Mouse (Mus musculus): ENCODE data around the gene Tmem88b.
"Not testable (repeated sequence)": the region's sequence is repeated elsewhere in the genome, so short reads cannot be mapped to it uniquely, and the experiment has no call there.

Tmem88b gene

GRCm38 (mm10) chr4:155760613-155761355 is 24.9 kb downstream of the Tmem88b start, which contains the start of gene Atad3a:
Atad3a (minus strand) TSS chr4:155761093.
- DNase-seq (ENCODE audit: low spot score in 2 of 2): peak; percentile 93 to 98

- no peak for DNase-seq (ENCODE audit: low spot score in 2 of 2)
Measured at GRCm38 (mm10) chr4:155759862-155760612, 25.6 kb downstream of the Tmem88b start.

GRCm38 (mm10) chr4:155757011-155757410 is 28.7 kb downstream of the Tmem88b start:
- DNase-seq (ENCODE audit: low spot score in 2 of 2): no peak

- no peak for DNase-seq (ENCODE audit: low spot score in 2 of 2)
Measured at GRCm38 (mm10) chr4:155746575-155747490, 38.8 kb downstream of the Tmem88b start.

- no peak for DNase-seq (ENCODE audit: low spot score in 2 of 2)
Measured at GRCm38 (mm10) chr4:155746036-155746548, 39.6 kb downstream of the Tmem88b start.

GRCm38 (mm10) chr4:155745136-155745535 is 40.5 kb downstream of the Tmem88b start:
- no peak for DNase-seq (ENCODE audit: low spot score in 2 of 2)

GRCm38 (mm10) chr4:155744474-155744873 is 41.2 kb downstream of the Tmem88b start:
- DNase-seq (ENCODE audit: low spot score in 2 of 2): no peak

GRCm38 (mm10) chr4:155742684-155743083 is 43.0 kb downstream of the Tmem88b start:
- no peak for DNase-seq (ENCODE audit: low spot score in 2 of 2)

- not testable (repeated sequence) for DNase-seq (ENCODE audit: low spot score in 2 of 2)
Measured at GRCm38 (mm10) chr4:155740681-155741080, 45.0 kb downstream of the Tmem88b start.

GRCm38 (mm10) chr4:155739741-155740636 is 45.7 kb downstream of the Tmem88b start:
- DNase-seq (ENCODE audit: low spot score in 2 of 2): peak in 1 of 2 experiments; percentile 60

GRCm38 (mm10) chr4:155739152-155739551 is 46.5 kb downstream of the Tmem88b start:
- DNase-seq (ENCODE audit: low spot score in 2 of 2): no peak

- no peak for DNase-seq (ENCODE audit: low spot score in 2 of 2)
Measured at GRCm38 (mm10) chr4:155738262-155738661, 47.4 kb downstream of the Tmem88b start.

GRCm38 (mm10) chr4:155736421-155736820 is 49.3 kb downstream of the Tmem88b start:
- no peak for DNase-seq (ENCODE audit: low spot score in 2 of 2)

GRCm38 (mm10) chr4:155735788-155736187 is 49.9 kb downstream of the Tmem88b start:
- DNase-seq (ENCODE audit: low spot score in 2 of 2): no peak

- DNase-seq (ENCODE audit: low spot score in 2 of 2): peak in 1 of 2 experiments; percentile 68
Measured at GRCm38 (mm10) chr4:155734951-155735702, 50.5 kb downstream of the Tmem88b start.

- DNase-seq (ENCODE audit: low spot score in 2 of 2): peak; percentile 82 to 92
Measured at GRCm38 (mm10) chr4:155734350-155734941, 51.2 kb downstream of the Tmem88b start, which contains the start of gene Tmem240. Tmem240 (plus strand) TSS chr4:155734800.

- no peak for DNase-seq (ENCODE audit: low spot score in 2 of 2)
Measured at GRCm38 (mm10) chr4:155733267-155733666, 52.4 kb downstream of the Tmem88b start.
